Mouse (Mus musculus) Patski (cell line): Measurements from ENCODE around the gene Hist2h3c2. TPM values are rescaled to one million over a fixed set of nuclear protein-coding genes. Genes with fewer than 3 reads are reported as not detected.
"Not testable (repeated sequence)": the region's sequence is repeated elsewhere in the genome, so short reads cannot be mapped to it uniquely, and the experiment has no call there.

ENCODE experiments used
- ATAC-seq: fragments of 100-300 bp; one replicate; pipeline ENCODE4 v1.8.0; 2021
- CTCF ChIA-PET: fragments of 350-600 bp; sonication (Branson Sonifier 250); formaldehyde crosslinking; loops from one replicate; lab custom pipeline; 2022; ENCODE audit warnings: inconsistent platforms; lab: Charles Lee
- POLR2A ChIA-PET: fragments of 350-600 bp; sonication (Branson Sonifier 250); formaldehyde crosslinking; loops from one replicate; lab custom pipeline; 2022; ENCODE audit warnings: antibody characterized with exemption, inconsistent platforms; lab: Charles Lee
- DNase-seq: peaks from one replicate; pipeline ENCODE4 v3.0.0-alpha.2; 2011; ENCODE audit warnings: low read depth, low spot score
- H3K27me3 ChIP-seq: fragments of 371-371 bp; one replicate; pipeline ENCODE4 v1.5.1; 2021
- CTCF ChIP-seq: fragments of 100-300 bp; IDR thresholded peaks from one replicate; pipeline ENCODE4 v1.5.1; 2021
- in situ Hi-C: fragments of 300-500 bp; cut with MboI; formaldehyde crosslinking; loops from 3 replicates; pipeline ENCODE4 v1.11.1; 2018; ENCODE audit warnings: low pct_unique_long_range_greater_than_20kb, mixed read lengths
- polyA plus RNA-seq: library from polyadenylated mRNA; unstranded; gene quantifications from one replicate; pipeline ENCODE4 v1.2.3, GENCODE M21; 2021

The Hist2h3c2 gene
- polyA plus RNA-seq, 1 experiment from 2014 or later, result 3.7 TPM

GRCm38 (mm10) chr3:96226695-96227648 is 12.0 kb downstream of the Hist2h3c2 start:
- H3K27me3 ChIP-seq, result no peaks in the 10 kb centered on the region
- TF ChIP-seq CTCF, result no peak
- ATAC-seq, result peak; percentile 79
- in situ Hi-C loops, result no loop called here
- ChIA-PET POLR2A (interaction anchor here (1.1 to 1.4 kb wide), 4 partner anchors 9 to 42 kb away, joined by 3 to 4 read pairs (median 4); no protein-coding TSS in a partner anchor), CTCF (interaction anchor here (1.0 to 2.7 kb wide), 4 partner anchors 8 to 14 kb away, joined by 3 to 10 read pairs (median 6); partner anchors contain the start of genes Bola1 and Hist2h2ab)
- peak; percentile 54 for DNase-seq

GRCm38 (mm10) chr3:96225421-96225820 is 13.5 kb downstream of the Hist2h3c2 start:
- no peak for DNase-seq
- TF ChIP-seq CTCF, result no peak
- no peaks in the 10 kb centered on the region for H3K27me3 ChIP-seq
- ChIA-PET POLR2A (no interaction called here), CTCF (interaction anchor here (2.0 to 2.1 kb wide), 2 partner anchors 11 to 12 kb away, joined by 6 to 9 read pairs; no protein-coding TSS in a partner anchor)
- in situ Hi-C loops, result no loop called here
- ATAC-seq, result no peak

- ChIA-PET CTCF (interaction anchor here (0.6 to 1.7 kb wide), 8 partner anchors 11 to 234 kb away, joined by 3 to 5 read pairs (median 4); partner anchors contain the start of gene Hist2h4), POLR2A (interaction anchor here (1.1 to 5.6 kb wide), 3 partner anchors 13 to 46 kb away, joined by 4 to 54 read pairs (median 35); partner anchors contain the start of genes Hist2h2bb and Hist2h3b)
- in situ Hi-C loops, result loop anchor here (5.0 kb wide), 1 partner anchor 45 kb away; the partner anchor contains the start of genes Hist2h2bb and Hist2h3b
- ATAC-seq (no peak), DNase-seq (no peak)
- TF ChIP-seq CTCF, result no peak
- no peaks in the 10 kb centered on the region for H3K27me3 ChIP-seq
These were observed 16.2 kb downstream of the Hist2h3c2 start for GRCm38 (mm10) chr3:96222774-96223173.

GRCm38 (mm10) chr3:96221640-96222038 is 17.3 kb downstream of the Hist2h3c2 start:
- no peak for DNase-seq
- POLR2A ChIA-PET, result interaction anchor here (0.7 to 5.6 kb wide), 12 partner anchors 12 to 164 kb away, joined by 3 to 56 read pairs (median 10); partner anchors contain the start of genes Hist2h2aa1, Hist2h2bb, Hist2h3b and Mtmr11
- ATAC-seq, result no peak
- H3K27me3 ChIP-seq, result no peaks in the 10 kb centered on the region
- CTCF ChIA-PET, result interaction anchor here (1.3 to 3.8 kb wide), 6 partner anchors 8 to 155 kb away, joined by 3 to 23 read pairs (median 5); no protein-coding TSS in a partner anchor
- TF ChIP-seq CTCF, result no peak
- in situ Hi-C loops, result loop anchor here (5.0 kb wide), 1 partner anchor 46 kb away; the partner anchor contains the start of genes Hist2h2bb and Hist2h3b

GRCm38 (mm10) chr3:96220765-96221639 is 17.9 kb downstream of the Hist2h3c2 start, which contains the start of the genes Hist2h2ac and Hist2h2be:
Hist2h2ac (minus strand) TSS chr3:96220880.
Hist2h2be (plus strand) TSS chr3:96221119.
- ChIA-PET CTCF (interaction anchor here (1.1 to 3.8 kb wide), 9 partner anchors 9 to 155 kb away, joined by 3 to 23 read pairs (median 5); no protein-coding TSS in a partner anchor), POLR2A (interaction anchor here (0.7 to 5.6 kb wide), 14 partner anchors 9 to 163 kb away, joined by 3 to 56 read pairs (median 7); partner anchors contain the start of genes Hist2h2aa1, Hist2h2bb, Hist2h3b and Mtmr11)
- H3K27me3 ChIP-seq, result no peaks in the 10 kb centered on the region
- DNase-seq (peak; percentile 98), ATAC-seq (peak; percentile 83)
- in situ Hi-C loops, result loop anchor here (5.0 kb wide), 1 partner anchor 46 kb away; the partner anchor contains the start of genes Hist2h2bb and Hist2h3b
- TF ChIP-seq CTCF, result no peak

- DNase-seq, H3K27me3 ChIP-seq: not testable (repeated sequence)
- ChIA-PET CTCF (interaction anchor here (0.9 to 3.8 kb wide), 19 partner anchors 11 to 257 kb away, joined by 3 to 28 read pairs (median 8); partner anchors contain the start of genes Hist2h2bb and Hist2h4), POLR2A (interaction anchor here (0.8 to 5.6 kb wide), 16 partner anchors 9 to 162 kb away, joined by 3 to 56 read pairs (median 8); partner anchors contain the start of genes Hist2h2aa1, Hist2h2bb, Hist2h3b and Hist2h4)
- in situ Hi-C loops, result loop anchor here (5.0 kb wide), 1 partner anchor 47 kb away; the partner anchor contains the start of genes Hist2h2bb and Hist2h3b
- ATAC-seq, result peak; percentile 2
These were observed 18.7 kb downstream of the Hist2h3c2 start for GRCm38 (mm10) chr3:96220131-96220764.

- ChIA-PET POLR2A (interaction anchor here (0.8 to 5.6 kb wide), 17 partner anchors 10 to 162 kb away, joined by 3 to 56 read pairs (median 8); partner anchors contain the start of genes Hist2h2aa1, Hist2h2bb, Hist2h3b and Hist2h4), CTCF (interaction anchor here (0.8 to 3.8 kb wide), 23 partner anchors 8 to 256 kb away, joined by 3 to 28 read pairs (median 5); partner anchors contain the start of genes Hist2h2bb and Hist2h4)
- TF ChIP-seq CTCF, result no peak
- DNase-seq (peak; percentile 87), ATAC-seq (peak; percentile 56)
- in situ Hi-C loops, result loop anchor here (5.0 to 10.0 kb wide), 2 partner anchors 48 to 155 kb away; partner anchors contain the start of genes Hist2h2bb and Hist2h3b
- H3K27me3 ChIP-seq, result no peaks in the 10 kb centered on the region
These were observed 19.2 kb downstream of the Hist2h3c2 start, which contains the start of the genes Bola1 and Hist2h2ab for GRCm38 (mm10) chr3:96219661-96220130. Bola1 (minus strand) TSS chr3:96219709. Hist2h2ab (plus strand) TSS chr3:96219865.

- in situ Hi-C loops, result loop anchor here (10.0 kb wide), 1 partner anchor 154 kb away; no protein-coding TSS in a partner anchor
- TF ChIP-seq CTCF, result no peak
- ATAC-seq (no peak), DNase-seq (no peak)
- ChIA-PET CTCF (interaction anchor here (0.8 to 3.8 kb wide), 23 partner anchors 9 to 256 kb away, joined by 3 to 28 read pairs (median 5); partner anchors contain the start of genes Hist2h2bb and Hist2h4), POLR2A (interaction anchor here (0.8 to 5.6 kb wide), 15 partner anchors 10 to 161 kb away, joined by 3 to 56 read pairs (median 8); partner anchors contain the start of genes Hist2h2aa1, Hist2h2bb, Hist2h3b and Hist2h4)
- H3K27me3 ChIP-seq, result no peaks in the 10 kb centered on the region
These were observed 19.7 kb downstream of the Hist2h3c2 start for GRCm38 (mm10) chr3:96219191-96219641.
